Mouse (Mus musculus) hindbrain, embryonic 11.5 days (tissue): ENCODE data around the gene Tet2. TPM values are rescaled to one million over a fixed set of nuclear protein-coding genes. Genes with fewer than 3 reads are reported as not detected.

Experiments used
- ATAC-seq: fragments of 200-750 bp; cut with Nextera tagmentation; 2 replicates; pipeline ENCODE4 v1.8.0; 2017; ENCODE audit warnings: mild to moderate bottlenecking, moderate TSS enrichment, moderate library complexity; ENCODE audit not compliant: low FRiP score
- DNase-seq: peaks from one replicate; pipeline ENCODE4 v3.0.0-alpha.2; 2015; ENCODE audit warnings: low spot score
- H3K27ac ChIP-seq: fragments of 300-500 bp; sonication (generic); 2 replicates; pipeline ENCODE4 v1.5.1; 2014; ENCODE audit warnings: mild to moderate bottlenecking, low read depth, low read length
- H3K27me3 ChIP-seq: fragments of 300-500 bp; sonication (generic); 2 replicates; pipeline ENCODE4 v1.6.1; 2014; ENCODE audit warnings: mild to moderate bottlenecking, low read length, moderate library complexity, mixed read lengths; ENCODE audit not compliant: control insufficient read depth, insufficient read depth
- H3K36me3 ChIP-seq: fragments of 300-500 bp; sonication (generic); 2 replicates; pipeline ENCODE4 v1.6.1; 2014; ENCODE audit warnings: mild to moderate bottlenecking, low read length, moderate library complexity, mixed read lengths; ENCODE audit not compliant: control insufficient read depth, insufficient read depth
- H3K4me1 ChIP-seq: fragments of 300-500 bp; sonication (generic); replicated peaks from 2 replicates; pipeline ENCODE4 v1.6.1; 2014; ENCODE audit warnings: low read length, mixed read lengths; ENCODE audit not compliant: control insufficient read depth, insufficient read depth
- H3K4me2 ChIP-seq: fragments of 300-500 bp; sonication (generic); replicated peaks from 2 replicates; pipeline ENCODE4 v1.6.1; 2014; ENCODE audit warnings: mild to moderate bottlenecking, low read depth, low read length
- H3K4me3 ChIP-seq: fragments of 300-500 bp; sonication (generic); 2 replicates; pipeline ENCODE4 v1.5.1; 2014; ENCODE audit warnings: low read depth, low read length
- H3K9ac ChIP-seq: fragments of 300-500 bp; sonication (generic); 2 replicates; pipeline ENCODE4 v1.6.1; 2014; ENCODE audit warnings: low read depth, low read length
- H3K9me3 ChIP-seq: fragments of 300-500 bp; sonication (generic); 2 replicates; pipeline ENCODE4 v1.6.1; 2016; ENCODE audit warnings: low read length; ENCODE audit not compliant: control insufficient read depth
- whole genome bisulfite sequencing: fragments of 180-500 bp; shearing (Covaris S2); extraction: QIAGEN DNeasy Blood & Tissue Kit; methylation state at CpG from one replicate; pipeline ENCODE4 v1.1.7; 2014; 5-methylcytosine and 5-hydroxymethylcytosine counted together
- polyA plus RNA-seq: library from polyadenylated mRNA; unstranded; fragments of >200 nt; fragmentation: Nextera tagmentation; extraction: Ambion mirVana; gene quantifications from 2 replicates; pipeline ENCODE4 v1.2.1, GENCODE M21; 2014

The Tet2 gene
- polyA plus RNA-seq, 1 experiment from 2014 or later: 34.2 TPM

DNA sequence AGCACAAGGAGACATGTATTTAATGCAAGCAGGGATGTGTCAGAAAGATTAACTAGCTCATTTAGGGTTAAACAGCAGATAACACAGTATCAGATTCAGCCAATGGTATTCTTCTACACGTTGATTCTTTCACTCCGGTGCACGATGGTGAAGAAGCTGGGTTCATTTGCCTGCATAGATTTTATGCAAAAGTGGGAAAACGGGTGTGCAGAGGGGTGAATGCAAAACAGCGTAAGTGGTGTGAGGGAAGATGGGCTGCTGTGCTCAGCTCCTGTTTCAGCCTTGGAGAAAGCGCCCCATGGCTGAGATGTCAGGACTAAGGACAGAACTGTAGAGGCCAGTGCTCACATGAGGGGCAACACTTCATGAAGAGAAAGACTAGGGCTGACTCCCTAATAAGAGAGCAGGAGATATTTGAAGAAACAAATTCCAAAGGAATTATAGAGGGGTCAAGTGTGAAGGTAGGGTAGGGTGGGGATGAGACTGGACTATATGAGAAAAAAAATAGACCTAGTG is 9.7 kb upstream of the Tet2 start:
- ATAC-seq (no peak), DNase-seq (no peak)
- H3K27me3 ChIP-seq: no peaks in the 10 kb centered on the region
- H3K27ac ChIP-seq: no peak overlapping the region
- H3K9ac ChIP-seq: no peak overlapping the region
- H3K4me1 ChIP-seq: no peaks in the 10 kb centered on the region
- H3K36me3 ChIP-seq: no peaks in the 10 kb centered on the region
- no peak overlapping the region for H3K4me2 ChIP-seq
- WGBS: 85% methylated on average over 6 of the region's 6 CpGs
- H3K4me3 ChIP-seq: no peak overlapping the region
- H3K9me3 ChIP-seq: no peaks in the 10 kb centered on the region

- WGBS: 94% methylated on average over 4 of the region's 4 CpGs
- ATAC-seq: no peak
Measured at GRCm38 (mm10) chr3:133554092-133554491, 9.2 kb upstream of the Tet2 start.

GRCm38 (mm10) chr3:133551941-133552340 is 7.0 kb upstream of the Tet2 start:
- Histone ChIP-seq H3K9ac (no peak overlapping the region), H3K27me3 (no peaks in the 10 kb centered on the region), H3K9me3 (no peaks in the 10 kb centered on the region), H3K4me1 (no peaks in the 10 kb centered on the region), H3K4me2 (no peak overlapping the region), H3K4me3 (no peak overlapping the region), H3K27ac (no peak overlapping the region), H3K36me3 (no peaks in the 10 kb centered on the region)
- ATAC-seq (no peak), DNase-seq (peak; percentile 23)
- 55% methylated on average over 8 of the region's 8 CpGs for WGBS

More at GRCm38 (mm10) chr3:133554092-133554491, 9.2 kb upstream of the Tet2 start:
- Histone ChIP-seq H3K4me1 (no peaks in the 10 kb centered on the region), H3K36me3 (no peaks in the 10 kb centered on the region), H3K4me3 (no peak overlapping the region), H3K9me3 (no peaks in the 10 kb centered on the region), H3K27me3 (no peaks in the 10 kb centered on the region), H3K27ac (no peak overlapping the region), H3K9ac (no peak overlapping the region), H3K4me2 (no peak overlapping the region)
- no peak for DNase-seq

- Histone ChIP-seq H3K9ac (no peak overlapping the region), H3K4me3 (no peak overlapping the region), H3K4me2 (no peak overlapping the region), H3K27ac (no peak overlapping the region), H3K36me3 (no peaks in the 10 kb centered on the region), H3K27me3 (no peaks in the 10 kb centered on the region), H3K4me1 (no peaks in the 10 kb centered on the region), H3K9me3 (no peaks in the 10 kb centered on the region)
- WGBS: 59% methylated on average over 7 of the region's 7 CpGs
- no peak for DNase-seq
- ATAC-seq: no peak
Measured at GRCm38 (mm10) chr3:133549385-133550170, 4.6 kb upstream of the Tet2 start.

DNA sequence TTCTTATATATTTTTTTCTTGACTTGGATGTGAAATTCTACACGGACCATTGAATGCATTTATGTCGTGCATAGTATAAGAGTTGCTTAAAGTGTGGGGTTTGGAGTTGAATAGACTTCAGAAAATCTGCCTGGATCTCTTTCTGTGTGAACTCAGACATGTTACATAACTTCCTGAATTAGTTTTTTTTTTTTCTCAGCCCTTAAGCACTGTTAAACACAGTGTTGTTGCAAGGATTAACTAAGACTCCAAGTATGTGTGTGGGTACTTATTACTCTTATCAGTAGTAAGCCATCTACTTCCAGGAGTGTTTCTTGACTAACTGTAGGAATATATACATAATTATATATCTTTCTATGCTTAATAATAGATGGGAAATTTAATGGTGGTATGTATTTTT is 3.7 kb upstream of the Tet2 start:
- Histone ChIP-seq H3K4me3 (no peak overlapping the region), H3K36me3 (no peaks in the 10 kb centered on the region), H3K4me1 (no peaks in the 10 kb centered on the region), H3K9ac (no peak overlapping the region), H3K4me2 (no peak overlapping the region), H3K27ac (no peak overlapping the region), H3K27me3 (no peaks in the 10 kb centered on the region), H3K9me3 (no peaks in the 10 kb centered on the region)
- ATAC-seq (no peak), DNase-seq (no peak)
- WGBS: 90% methylated on average over 2 of the region's 2 CpGs

DNA sequence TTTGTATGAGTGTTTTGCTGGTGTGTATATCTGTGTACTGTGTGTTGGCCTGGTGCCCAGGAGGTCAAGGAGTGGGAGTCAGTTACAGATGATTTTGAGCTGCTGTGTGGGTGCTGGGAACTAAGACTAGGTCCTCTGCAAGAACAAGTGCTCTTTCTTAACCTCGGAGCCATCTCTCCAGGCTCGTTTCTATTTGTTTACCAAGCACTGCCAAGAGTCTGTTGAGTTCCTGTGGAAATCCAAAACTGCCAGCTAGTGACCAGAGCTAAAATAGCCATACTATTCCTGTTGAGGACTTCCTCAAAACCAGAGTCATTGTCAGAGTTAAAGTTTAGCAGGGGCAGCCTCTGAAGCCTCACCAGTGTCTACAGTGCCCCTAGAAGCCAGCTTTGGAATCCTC is 1.9 kb upstream of the Tet2 start:
- no peaks in the 10 kb centered on the region for H3K4me1 ChIP-seq
- ATAC-seq (no peak), DNase-seq (no peak)
- H3K9ac ChIP-seq: no peak overlapping the region
- H3K4me3 ChIP-seq: no peak overlapping the region
- H3K4me2 ChIP-seq: no peak overlapping the region
- no peaks in the 10 kb centered on the region for H3K9me3 ChIP-seq
- H3K36me3 ChIP-seq: no peaks in the 10 kb centered on the region
- 60% methylated on average over 2 of the region's 2 CpGs for WGBS
- H3K27ac ChIP-seq: no peak overlapping the region
- no peaks in the 10 kb centered on the region for H3K27me3 ChIP-seq

DNA sequence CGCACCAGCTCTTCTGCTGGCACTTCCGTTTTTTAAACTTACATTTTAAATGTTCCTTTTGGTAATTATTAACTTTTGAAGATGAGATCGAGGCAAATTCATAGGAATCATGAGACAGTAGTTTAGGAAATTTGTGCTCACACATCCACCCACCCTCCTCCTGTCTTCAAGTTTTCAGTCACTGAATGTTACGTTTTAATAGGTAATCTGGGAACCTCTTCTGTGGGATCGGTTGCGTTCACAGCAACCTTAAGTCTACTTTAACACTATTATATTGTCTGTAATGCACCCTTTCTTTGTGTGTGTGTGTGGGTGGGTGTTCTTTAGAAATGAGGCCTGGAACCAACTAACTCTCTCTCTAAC is 346 bp upstream of the Tet2 start:
- Histone ChIP-seq H3K4me2 (peak overlapping the region; percentile 60), H3K9ac (no peak overlapping the region), H3K36me3 (no peaks in the 10 kb centered on the region), H3K4me3 (peak overlapping the region; percentile 57), H3K4me1 (no peaks in the 10 kb centered on the region), H3K9me3 (no peaks in the 10 kb centered on the region), H3K27ac (no peak overlapping the region), H3K27me3 (no peaks in the 10 kb centered on the region)
- no peak for DNase-seq
- WGBS: 17% methylated on average over 6 of the region's 6 CpGs
- ATAC-seq: no peak

GRCm38 (mm10) chr3:133544131-133544550 is 798 bp downstream of the Tet2 start:
- ATAC-seq (peak; percentile 95), DNase-seq (peak; percentile 92)
- peak overlapping the region; percentile 60 for H3K4me2 ChIP-seq
- H3K27ac ChIP-seq: peak overlapping the region; percentile 68
- H3K27me3 ChIP-seq: no peaks in the 10 kb centered on the region
- H3K9ac ChIP-seq: peak overlapping the region; percentile 85
- H3K9me3 ChIP-seq: no peaks in the 10 kb centered on the region
- no peaks in the 10 kb centered on the region for H3K36me3 ChIP-seq
- 0% methylated on average over 33 of the region's 52 CpGs for WGBS
- H3K4me3 ChIP-seq: peak overlapping the region; percentile 57
- H3K4me1 ChIP-seq: no peaks in the 10 kb centered on the region
